Mouse (Mus musculus): ENCODE measurements around the gene Adam10. TPM values are rescaled to one million over a fixed set of nuclear protein-coding genes. Genes with fewer than 3 reads are reported as not detected.
A peak's percentile ranks its signal among the peaks of the same experiment; 100 is the strongest.

The Adam10 gene
- total RNA-seq, 2 experiments from 2014 or later: 41.9 to 49.7 TPM

DNA sequence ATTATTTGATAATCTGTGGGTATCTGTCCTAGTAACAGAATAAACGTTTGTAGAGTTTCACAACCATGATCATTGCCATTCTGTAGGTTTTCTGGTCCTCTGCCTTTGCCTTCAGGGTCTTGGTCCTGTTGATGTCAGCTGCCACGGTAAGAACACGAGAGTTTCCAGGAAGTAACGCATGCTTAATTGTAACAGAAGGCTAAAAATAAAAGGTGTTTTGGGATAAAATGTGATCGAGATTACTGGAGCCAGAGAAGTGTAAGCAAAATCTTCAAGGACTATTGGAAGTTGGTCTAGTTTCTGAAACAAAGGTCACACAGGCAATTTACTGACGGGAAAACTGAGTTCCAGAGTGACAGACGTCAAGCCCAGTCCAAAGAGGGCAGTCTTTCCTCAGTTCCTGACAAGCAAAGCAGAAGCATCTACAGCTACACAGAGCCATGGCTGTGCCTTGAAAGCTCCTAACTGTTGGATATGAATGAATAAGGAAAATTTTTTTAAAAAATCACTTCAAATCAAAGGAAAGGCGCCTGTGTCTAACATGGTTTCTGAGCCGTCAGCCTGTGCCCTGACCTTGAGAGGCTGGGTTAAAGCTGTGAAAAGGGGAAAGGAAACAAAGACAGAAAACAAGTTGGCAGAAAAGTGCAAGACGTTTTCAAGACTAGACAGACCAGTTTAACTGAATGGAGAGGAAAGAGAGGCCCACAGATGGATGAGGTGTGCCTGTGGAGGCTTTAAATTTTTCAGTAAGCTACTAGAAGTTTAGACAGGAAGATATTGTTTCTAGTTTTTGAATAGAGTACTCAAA is 6.8 kb upstream of the Adam10 start:
- no peak for DNase-seq

DNA sequence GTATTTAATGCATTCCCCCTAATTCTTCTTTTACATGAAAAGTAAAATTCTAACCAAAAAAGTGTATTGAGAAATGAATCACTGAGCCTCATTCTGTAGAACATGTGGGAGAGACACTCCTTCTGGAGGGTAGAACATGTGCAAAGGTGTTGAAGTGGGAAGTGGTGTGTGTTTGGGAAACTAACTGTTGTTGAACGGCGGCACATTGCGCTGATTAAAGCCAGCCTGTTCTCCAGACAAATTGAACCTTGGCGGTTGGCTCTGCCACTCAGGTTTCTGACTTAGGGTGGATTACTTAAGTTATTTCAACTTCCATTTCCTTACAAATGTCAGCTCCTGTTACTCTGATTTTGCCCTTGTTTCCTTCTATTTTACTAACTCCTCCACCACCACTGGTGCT is 5.1 kb upstream of the Adam10 start:
- DNase-seq: no peak

DNA sequence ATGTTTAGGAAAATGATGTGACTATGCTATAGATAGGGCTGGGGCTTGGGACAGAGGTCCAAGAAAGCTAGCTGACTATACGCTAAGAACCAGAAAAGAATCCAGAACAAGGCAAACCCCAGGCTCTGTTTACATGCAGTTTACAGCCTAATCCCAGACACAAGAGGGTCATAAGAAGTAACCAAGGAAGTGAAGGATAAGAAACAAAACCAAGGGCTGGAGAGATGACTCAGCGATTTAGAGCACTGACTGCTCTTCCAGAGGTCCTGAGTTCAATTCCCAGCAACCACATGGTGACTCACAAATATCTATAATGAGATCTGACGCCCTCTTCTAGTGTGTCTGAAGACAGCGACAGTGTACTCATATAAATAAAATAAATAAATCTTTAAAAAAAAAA is 3.7 kb upstream of the Adam10 start:
- no peak for DNase-seq

DNA sequence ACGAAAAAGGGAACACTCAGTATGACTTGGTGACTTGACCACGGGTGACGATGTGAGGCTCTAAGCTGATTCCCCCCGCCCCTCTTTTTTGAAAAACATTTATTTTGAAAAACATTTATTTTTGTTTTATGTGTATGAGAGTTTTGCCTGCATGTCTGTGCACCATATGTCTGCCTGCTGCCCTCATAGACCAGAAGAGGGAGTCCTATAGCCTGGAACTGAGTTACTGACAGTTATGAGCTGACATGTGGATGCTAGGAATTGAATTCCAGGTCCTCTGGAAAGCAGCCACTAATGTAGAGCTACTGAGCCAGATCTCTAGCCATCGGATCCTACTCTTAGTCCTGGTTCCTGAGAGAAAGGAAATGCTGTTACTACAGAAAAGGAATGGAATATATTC is 2.8 kb upstream of the Adam10 start:
- no peak for DNase-seq

DNA sequence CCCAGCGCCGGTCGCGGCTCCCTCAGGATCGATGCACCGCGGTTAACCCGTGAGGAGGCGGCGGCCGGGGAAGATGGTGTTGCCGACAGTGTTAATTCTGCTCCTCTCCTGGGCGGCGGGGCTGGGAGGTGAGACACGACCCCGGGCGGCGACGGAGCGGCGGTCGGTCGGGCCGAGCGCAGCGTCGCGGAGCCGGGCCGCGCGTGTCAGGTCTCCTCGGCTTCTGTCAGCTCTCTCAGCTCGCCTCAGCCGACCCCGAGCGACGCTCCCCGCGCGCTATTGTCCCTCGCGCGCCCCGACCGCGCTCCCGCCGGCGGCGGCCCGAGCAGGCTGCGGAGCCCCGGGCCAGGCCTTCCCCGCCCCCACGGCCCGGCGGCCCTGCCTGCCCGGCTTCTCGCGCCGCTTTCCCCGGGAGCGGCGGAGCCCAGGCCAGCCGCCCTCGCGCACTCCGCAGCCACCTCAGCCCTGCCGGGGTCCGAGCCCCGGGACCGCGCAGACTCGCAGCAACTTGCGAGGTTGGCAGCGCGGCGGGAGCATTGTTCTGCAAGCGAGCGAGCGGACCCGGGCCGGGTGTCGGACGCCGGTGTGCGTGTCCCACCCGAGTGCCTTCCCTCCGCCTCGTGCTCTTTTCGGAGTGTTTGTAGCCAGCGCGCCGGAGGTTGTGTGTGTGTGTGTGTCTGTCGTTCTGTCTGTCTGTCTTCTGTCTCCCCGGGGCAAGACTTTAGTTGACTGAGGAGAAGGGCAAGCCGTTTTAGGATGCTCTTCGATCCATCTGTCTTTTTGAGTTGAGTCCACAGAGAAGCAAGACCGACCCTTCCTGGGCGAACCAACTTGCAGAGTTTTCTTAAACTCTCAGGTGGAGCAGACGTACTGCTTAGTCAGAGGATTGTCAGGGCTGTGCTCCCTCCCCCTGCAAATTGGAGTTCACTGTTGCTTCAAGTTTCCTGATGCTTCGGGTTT is 615 bp downstream of the Adam10 start:
- DNase-seq: peak; percentile 67

DNA sequence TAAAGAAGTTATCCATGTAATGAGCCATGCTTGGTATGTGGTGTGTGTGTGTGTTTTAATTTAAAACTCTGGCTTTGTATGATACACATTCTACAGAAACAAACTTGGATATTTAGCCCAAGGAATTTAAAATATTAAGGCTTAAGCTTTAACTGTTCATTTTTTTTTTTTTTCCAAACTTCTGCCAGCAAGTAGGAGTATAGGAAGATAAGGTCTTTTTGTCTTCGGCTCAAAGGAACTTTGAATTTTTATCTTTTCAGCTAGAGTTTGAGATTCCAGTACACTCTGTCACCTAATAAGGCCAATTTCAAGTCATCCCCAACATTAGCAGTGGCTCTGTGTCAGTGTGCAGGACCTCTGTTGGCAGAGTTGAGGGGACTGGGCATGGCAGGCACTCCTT is 3.4 kb downstream of the Adam10 start:
- no peak for DNase-seq

DNA sequence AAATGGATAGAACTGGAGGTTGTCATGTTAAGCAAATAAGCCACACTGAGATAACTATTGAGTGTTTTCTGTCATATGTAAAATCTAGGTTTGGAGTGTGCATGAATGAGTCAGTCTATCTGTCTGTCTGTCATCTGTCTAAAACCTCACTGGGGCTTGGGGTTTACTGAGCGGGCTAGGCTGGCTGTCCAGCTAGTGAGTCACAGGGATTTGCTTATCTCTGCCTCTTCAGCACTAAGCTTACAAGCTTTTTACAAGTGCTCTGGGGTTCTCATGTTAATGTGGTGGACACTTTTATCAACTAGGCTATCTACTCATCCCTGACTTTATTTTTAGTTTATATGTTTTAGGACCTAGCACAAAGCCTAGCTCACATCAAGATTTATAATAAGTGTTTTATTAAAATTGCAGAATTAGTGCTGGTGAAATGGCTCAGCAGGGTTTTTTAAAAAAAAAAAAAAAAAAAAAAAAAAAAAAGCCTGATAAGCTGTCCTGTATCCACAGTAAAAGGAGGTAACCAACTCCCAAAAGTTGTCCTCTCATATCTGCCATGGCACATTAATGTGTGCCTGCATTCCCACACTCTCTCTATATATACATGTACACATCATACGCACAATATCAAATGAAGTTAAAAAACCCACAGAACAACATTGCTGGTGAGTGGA is 9.6 kb downstream of the Adam10 start:
- DNase-seq: no peak

DNA sequence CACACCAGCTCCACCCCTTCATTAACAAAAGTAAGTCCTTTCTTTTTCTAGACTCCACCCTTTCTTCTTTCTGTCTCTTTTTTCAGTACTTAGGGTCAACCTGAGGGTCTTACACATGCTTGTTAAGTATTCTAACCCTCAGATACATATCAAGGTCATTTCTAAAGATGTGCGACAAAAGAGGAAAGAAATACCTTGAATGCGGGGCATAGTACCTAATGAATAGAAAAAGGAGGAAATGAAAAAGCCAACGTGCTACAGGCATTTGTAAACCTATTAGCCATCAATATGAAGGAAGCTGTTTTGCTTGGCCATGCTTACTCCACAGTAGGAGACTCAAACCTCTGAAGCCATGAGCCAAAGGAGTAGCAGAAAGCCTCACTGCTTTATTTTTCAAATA is 11.1 kb downstream of the Adam10 start:
- no peak for DNase-seq

DNA sequence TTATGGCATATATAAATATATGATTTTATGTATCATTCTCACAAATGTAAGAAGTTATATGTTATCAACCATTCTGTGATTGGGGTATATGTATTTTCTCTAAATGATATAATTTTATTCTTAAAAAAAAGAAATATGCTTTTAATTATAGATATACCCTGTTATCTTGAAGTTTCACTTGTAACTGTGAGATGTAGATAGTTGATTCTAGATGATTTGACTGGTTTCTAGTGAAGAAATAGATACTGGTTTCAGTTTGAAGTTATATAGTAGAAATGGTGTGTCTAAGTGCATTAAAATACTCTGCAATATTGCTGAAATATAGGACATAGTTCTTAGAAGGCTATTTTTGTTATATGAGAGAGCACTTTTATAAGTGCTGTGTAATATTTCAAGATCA is 11.8 kb downstream of the Adam10 start:
- DNase-seq: no peak

DNA sequence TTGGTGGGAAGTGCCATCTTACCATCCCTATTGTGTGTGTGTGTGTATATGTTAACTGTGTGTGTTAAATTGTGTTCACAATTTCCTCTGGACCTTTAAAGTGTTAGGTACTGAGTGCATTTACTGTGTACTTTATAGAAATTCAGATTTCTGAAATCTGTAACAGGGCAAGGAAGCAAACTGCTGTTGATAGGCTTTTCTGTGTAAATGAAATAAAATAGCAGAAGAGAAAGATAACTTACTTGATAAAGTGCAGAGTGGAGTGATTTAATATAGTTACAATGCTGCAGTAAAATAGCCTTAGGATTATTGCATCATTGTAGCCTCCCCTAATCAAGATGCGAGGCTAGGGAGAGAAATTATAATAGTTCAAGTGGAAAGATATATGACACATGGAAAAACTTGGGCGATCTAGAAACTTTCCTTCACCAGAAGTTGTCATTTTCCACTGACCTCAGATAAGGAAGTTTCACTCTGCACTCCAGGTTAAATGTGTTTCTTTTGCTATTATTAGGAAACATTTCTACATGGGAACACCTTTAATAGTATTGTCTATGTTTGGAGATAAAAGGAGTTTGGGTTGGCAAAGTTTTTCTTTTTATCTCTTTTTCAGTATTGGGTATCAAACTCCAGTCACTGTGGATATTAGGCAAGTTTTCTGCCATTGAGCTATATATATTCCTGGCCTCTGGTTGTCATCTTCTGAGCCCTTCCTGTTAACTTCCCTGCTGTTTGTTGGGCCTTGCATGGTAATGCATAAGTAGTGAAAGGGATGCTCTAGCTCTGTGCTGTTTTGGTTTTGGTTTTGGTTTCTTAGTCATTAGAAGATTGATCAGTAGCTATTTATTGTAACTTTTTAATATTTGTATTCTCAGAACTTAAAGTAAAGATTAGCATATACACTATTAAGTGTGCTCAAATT is 13.2 kb downstream of the Adam10 start:
- DNase-seq: no peak

DNA sequence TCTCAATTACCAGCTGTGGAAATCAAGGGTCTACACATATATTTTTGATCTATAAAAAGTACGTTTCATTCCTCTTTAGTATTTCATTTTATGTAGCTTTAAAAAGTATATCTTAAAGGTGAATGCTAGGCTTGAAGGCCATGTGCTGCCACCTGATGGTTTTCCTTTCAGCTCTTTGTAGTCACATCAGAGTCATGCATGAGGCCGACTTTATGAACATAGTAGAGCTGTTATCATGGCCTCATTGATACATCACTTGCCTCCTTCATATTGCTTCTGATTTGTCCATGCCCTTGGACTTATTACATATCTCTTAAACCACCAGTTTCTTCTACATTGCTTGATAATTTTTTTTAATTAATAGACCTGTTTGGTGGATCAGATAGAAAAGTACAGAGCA is 16.9 kb downstream of the Adam10 start:
- no peak for DNase-seq

DNA sequence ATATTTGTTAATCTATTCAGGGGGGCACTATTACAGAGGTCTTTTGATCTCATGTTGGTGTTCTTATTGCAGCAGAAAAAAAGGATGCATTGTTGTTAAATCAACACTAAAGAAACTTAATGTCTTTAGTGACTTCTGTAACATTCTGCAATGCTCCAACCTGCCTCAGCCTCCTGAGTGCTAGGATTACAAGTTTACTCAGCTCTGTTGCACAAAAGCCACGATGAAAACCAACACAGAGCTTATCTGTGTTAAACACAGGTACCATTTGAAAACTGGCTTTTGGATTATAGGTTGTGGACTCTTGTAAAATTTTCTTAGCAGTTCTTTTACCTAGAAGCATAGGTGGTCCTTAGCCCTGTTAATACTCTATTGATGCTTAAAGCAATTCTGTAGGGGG is 19.3 kb downstream of the Adam10 start:
- no peak for DNase-seq

DNA sequence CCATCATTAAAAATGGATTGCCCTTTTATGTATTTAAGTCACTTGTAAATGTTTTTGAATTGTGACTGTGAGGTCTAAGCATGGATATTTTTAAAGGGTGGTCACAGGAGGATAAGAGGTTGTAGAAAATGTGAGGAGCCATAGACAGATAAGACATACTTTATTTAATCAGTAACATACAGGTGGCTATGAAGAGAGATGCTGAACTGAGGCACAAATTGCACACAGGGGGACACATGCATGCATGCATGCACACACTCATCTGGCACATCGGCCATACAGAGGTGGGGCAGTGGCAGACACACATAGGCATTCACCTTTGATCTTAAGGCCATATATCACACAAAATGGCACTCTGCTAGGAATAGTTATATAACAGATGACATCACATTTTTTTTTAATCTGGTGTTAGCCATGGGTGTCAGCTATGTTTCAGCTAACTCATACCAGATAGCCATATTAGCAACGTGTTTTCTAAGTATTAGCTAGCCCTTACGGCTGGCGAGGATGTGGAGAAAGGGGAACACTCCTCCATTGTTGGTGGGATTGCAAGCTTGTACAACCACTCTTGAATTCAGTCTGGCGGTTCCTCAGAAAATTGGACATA is 24.9 kb downstream of the Adam10 start:
- no peak for DNase-seq

DNA sequence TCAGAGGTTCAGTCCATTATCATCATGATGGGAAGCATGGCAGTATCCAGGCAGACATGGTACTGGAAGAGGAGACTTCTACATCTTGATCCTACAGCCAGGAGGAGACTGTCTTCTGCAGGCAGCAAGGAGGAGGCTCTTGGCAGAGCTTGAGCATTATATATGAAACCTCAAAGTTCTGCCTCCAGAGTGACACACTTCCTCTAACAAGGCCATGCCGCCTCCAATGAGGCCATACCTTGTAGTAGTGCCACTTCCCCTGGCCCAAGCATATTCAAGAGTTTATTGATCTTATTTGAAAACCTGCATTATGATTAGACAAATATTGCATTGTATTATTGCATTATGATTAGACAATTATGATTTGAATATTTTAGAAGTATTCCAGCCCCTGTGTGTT is 27.6 kb downstream of the Adam10 start:
- DNase-seq: no peak

DNA sequence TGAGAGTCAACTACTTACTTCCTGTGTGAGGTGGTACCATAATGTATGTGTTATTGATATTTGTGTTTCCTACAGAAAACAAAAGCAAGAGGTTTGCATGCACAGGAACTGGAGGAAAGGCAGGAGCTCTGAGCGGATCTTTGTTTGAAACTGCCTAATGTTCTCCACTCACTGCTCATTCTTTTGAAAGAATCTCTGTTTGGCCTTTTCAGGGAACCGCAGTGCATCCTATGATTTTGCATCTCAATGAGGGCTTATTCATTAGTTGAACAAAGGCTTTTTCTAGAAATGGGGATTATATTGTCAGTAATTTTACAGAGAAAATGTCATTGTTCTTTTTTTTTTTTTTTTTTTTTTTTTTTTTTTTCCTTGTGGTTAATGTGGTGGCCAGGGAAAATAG is 50.7 kb downstream of the Adam10 start:
- no peak for DNase-seq

DNA sequence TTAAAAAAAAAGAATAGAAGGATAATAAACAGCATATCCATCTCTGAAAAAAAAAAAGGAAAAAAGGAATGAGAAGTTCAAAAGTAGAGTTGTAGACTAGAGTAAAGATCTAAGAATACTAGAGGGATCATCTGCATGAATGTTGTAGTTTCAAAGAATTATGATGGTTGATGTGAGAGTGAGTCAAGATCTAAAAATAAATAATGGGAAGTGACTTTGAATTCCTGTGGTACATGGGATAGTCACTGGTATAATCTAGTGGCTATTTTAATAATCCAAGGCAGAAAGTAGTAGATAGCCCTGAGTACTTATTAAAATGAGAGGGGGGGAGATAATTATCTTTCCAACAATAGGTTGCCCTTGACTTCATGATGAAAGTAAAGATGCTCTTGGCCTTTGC is 52.3 kb downstream of the Adam10 start:
- no peak for DNase-seq

DNA sequence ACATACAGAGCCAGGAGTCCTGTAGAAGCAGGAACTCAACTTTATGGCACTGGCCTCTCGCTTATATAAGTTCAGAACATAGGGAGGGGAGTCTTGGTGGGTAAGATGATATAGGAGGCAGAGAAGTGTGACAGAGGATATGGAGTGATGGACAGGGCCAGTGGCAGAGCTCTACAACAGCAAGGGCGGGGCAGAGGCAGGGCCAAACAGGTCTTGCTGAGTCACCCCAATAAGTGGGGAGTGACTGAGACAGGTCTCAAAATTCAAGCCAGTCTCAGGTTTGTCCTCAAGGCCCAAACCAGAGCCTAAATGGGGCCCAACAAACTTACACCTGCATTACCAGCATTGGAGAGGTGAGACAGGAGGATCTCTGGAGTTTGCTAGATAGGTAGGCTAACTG is 54.4 kb downstream of the Adam10 start:
- no peak for DNase-seq

DNA sequence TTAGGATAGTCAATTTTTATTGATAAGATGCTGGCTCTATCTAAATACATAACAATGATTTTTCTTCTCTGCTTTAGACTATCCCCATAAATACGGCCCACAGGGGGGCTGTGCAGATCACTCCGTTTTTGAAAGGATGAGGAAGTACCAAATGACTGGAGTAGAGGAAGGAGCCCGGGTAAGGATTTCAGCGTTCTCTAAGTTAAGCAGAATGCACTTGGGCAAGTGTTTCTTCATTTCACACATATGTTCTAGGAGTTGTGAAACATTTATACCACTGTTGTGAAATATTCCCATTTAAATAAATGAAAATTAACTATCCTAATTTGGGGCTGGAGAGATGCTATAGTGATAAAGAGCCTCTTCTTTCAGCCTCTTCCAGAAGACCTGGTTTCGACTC is 61.2 kb downstream of the Adam10 start:
- DNase-seq: no peak

DNA sequence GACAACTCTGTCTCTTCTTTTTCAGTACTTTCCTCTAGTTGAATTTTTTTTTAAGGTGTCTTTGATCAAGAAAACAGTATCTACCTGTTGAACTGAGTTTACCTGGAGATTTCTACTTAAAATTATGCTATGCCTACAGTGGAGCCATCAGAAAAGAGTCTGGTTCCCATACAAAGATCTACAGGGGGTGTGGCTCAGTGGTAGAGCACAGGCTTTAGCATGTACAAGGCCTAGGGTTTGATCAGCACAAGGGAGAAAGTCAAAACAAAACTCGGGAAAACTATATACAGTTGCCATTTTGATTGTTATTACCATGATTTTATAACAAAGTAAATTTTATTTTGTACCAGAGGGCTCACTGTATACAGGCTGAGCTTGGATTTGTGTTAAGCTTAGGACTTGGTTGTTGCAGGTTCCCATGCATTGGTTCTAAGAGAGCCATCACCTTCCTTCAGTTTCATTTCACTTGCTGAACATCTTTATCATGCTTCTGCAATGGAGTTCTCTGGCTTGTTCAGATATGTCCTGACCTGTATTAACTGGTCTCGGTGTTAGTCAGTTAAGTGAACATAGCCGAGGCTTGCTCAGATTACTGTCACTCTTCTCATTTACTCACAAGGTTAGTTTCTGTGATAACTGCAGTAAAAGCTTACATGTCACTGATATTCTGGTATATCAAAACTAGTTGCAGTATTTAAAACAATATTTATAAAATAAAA is 72.9 kb downstream of the Adam10 start:
- no peak for DNase-seq

DNA sequence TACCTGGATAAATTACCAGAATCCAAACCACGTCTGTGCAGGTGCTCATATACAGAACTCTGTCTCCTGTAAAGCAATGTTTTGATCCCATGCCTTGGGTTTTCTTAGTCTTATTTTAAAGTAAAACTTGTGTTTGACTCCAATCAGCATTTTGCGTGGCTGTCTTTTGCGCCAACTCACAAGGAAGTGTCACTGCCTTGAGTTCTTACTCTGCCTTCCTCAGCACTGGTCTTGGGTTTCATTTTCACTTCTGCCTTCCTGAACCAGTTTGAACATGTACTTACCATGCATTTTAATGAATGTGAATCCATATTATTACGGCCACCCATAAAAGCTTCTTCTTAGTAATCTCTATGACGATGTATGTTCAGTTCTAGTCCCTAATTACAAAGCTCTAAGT is 82.2 kb downstream of the Adam10 start:
- no peak for DNase-seq

DNA sequence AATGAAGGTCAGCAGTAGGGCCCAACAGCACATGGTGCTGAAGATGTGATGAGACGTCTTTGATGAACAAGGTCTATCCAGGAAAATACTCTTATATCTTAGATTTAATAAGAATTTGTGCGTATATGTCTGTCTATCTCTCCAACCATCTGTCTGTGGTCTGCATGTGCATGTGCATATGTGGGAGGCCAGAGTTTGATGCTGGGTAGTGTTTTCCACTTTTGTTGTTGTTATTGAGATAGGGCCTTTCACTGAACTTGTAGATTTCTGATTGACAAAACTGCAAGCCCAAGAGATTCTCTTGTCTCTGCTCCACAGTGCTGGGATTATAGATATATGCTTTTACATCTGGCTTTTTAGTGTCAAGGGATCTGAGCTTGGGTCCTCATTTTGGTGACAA is 96.7 kb downstream of the Adam10 start:
- no peak for DNase-seq
